Mouse (Mus musculus) heart, postnatal 0 days (tissue): ENCODE results near the gene Pten. TPM values are rescaled to one million over a fixed set of nuclear protein-coding genes. Genes with fewer than 3 reads are reported as not detected.
"Not testable (repeated sequence)": the region's sequence is repeated elsewhere in the genome, so short reads cannot be mapped to it uniquely, and the experiment has no call there.

Experiments
- ATAC-seq: fragments of 200-750 bp; cut with Nextera tagmentation; 2 replicates; pipeline ENCODE4 v1.8.0; 2017; ENCODE audit warnings: low read depth, moderate number of reproducible peaks, moderate library complexity; ENCODE audit not compliant: insufficient read depth
- DNase-seq: peaks from one replicate; pipeline ENCODE4 v3.0.0-alpha.2; 2016; ENCODE audit warnings: low spot score
- H3K27ac ChIP-seq: fragments of 300-500 bp; sonication (generic); 2 replicates; pipeline ENCODE4 v1.5.1; 2014; ENCODE audit warnings: low read depth, mild to moderate bottlenecking
- H3K27me3 ChIP-seq: fragments of 300-500 bp; sonication (generic); 2 replicates; pipeline ENCODE4 v1.6.1; 2014; ENCODE audit warnings: low read length, mixed read lengths; ENCODE audit not compliant: control insufficient read depth, insufficient read depth
- H3K36me3 ChIP-seq: fragments of 300-500 bp; sonication (generic); replicated peaks from 2 replicates; pipeline ENCODE4 v1.6.1; 2014; ENCODE audit warnings: low read length, mixed read lengths; ENCODE audit not compliant: control insufficient read depth, insufficient read depth
- H3K4me1 ChIP-seq: fragments of 300-500 bp; sonication (generic); 2 replicates; pipeline ENCODE4 v1.6.1; 2014; ENCODE audit warnings: antibody characterized with exemption; ENCODE audit not compliant: control insufficient read depth, insufficient read depth
- H3K4me2 ChIP-seq: fragments of 300-500 bp; sonication (generic); 2 replicates; pipeline ENCODE4 v1.6.1; 2014; ENCODE audit warnings: low read depth, mild to moderate bottlenecking, low read length, moderate library complexity
- H3K4me3 ChIP-seq: fragments of 300-500 bp; sonication (generic); 2 replicates; pipeline ENCODE4 v1.5.1; 2014; ENCODE audit warnings: low read depth, low read length
- H3K9ac ChIP-seq: fragments of 300-500 bp; sonication (generic); replicated peaks from 2 replicates; pipeline ENCODE4 v1.6.1; 2014; ENCODE audit warnings: low read depth, low read length, mixed read lengths
- H3K9me3 ChIP-seq: fragments of 300-500 bp; sonication (generic); replicated peaks from 2 replicates; pipeline ENCODE4 v1.6.1; 2016; ENCODE audit warnings: low read length; ENCODE audit not compliant: control insufficient read depth
- CTCF ChIP-seq: IDR thresholded peaks from 2 replicates; pipeline ENCODE4 v1.5.1; 2016; ENCODE audit warnings: antibody characterized with exemption, control low read depth, low read depth
- EP300 ChIP-seq: IDR thresholded peaks from 2 replicates; pipeline ENCODE4 v1.6.1; 2016; ENCODE audit warnings: antibody characterized with exemption, low read depth
- WGBS: fragments of 180-500 bp; shearing (Covaris S2); extraction: QIAGEN DNeasy Blood & Tissue Kit; methylation state at CpG from one replicate; pipeline ENCODE4 v1.1.7; 2014; 5-methylcytosine and 5-hydroxymethylcytosine counted together
- polyA plus RNA-seq: library from polyadenylated mRNA; unstranded; fragments of >200 nt; fragmentation: Nextera tagmentation; extraction: Ambion mirVana; gene quantifications from 2 replicates; pipeline ENCODE4 v1.2.1, GENCODE M21; 2015
- total RNA-seq: library from RNA; depleted of rRNA; stranded (reverse); fragments of >200 nt; gene quantifications from 2 replicates; pipeline ENCODE4 v1.2.3, GENCODE M21; 2014; ENCODE audit warnings: low replicate concordance

Pten gene
- total and polyA plus RNA-seq, 2 experiments from 2014 or later, result 5.0 to 34.0 TPM

GRCm38 (mm10) chr19:32800557-32800956 is 43.3 kb downstream of the Pten start:
- no peak for TF ChIP-seq EP300
- no peak for TF ChIP-seq CTCF
- WGBS, result 84% methylated on average over 2 of the region's 2 CpGs
- H3K9me3 ChIP-seq, result no peaks in the 10 kb centered on the region
- H3K27me3 ChIP-seq, result no peaks in the 10 kb centered on the region
- H3K4me1 ChIP-seq, result no peaks in the 10 kb centered on the region; the same call in 1 of the 2 replicates
- no peak overlapping the region for H3K4me2 ChIP-seq
- ATAC-seq (no peak), DNase-seq (no peak)
- H3K9ac ChIP-seq, result no peak overlapping the region
- H3K36me3 ChIP-seq, result peaks cover 7% of the 10 kb centered on the region; the same call in 1 of the 2 replicates
- no peak overlapping the region for H3K4me3 ChIP-seq
- H3K27ac ChIP-seq, result no peak overlapping the region

GRCm38 (mm10) chr19:32804703-32805102 is 47.4 kb downstream of the Pten start:
- 76% methylated on average over 4 of the region's 4 CpGs for WGBS
- no peak for TF ChIP-seq CTCF
- TF ChIP-seq EP300, result no peak

GRCm38 (mm10) chr19:32807610-32808009 is 50.3 kb downstream of the Pten start:
- Histone ChIP-seq H3K36me3 (0 out of 2 replicates have a peak, but pooled peaks cover 11% of the 10 kb centered on the region), H3K27me3 (no peaks in the 10 kb centered on the region), H3K9ac (no peak overlapping the region), H3K4me1 (no peaks in the 10 kb centered on the region), H3K9me3 (no peaks in the 10 kb centered on the region), H3K4me3 (no peak overlapping the region), H3K4me2 (no peak overlapping the region), H3K27ac (no peak overlapping the region)
- TF ChIP-seq CTCF, result no peak
- TF ChIP-seq EP300, result no peak
- DNase-seq, result no peak
- 94% methylated on average over 2 of the region's 2 CpGs for WGBS
- ATAC-seq, result no peak

More at GRCm38 (mm10) chr19:32804703-32805102, 47.4 kb downstream of the Pten start:
- no peak for DNase-seq
- no peak for ATAC-seq
- H3K4me2 ChIP-seq, result no peak overlapping the region
- no peaks in the 10 kb centered on the region; the same call in 1 of the 2 replicates for H3K4me1 ChIP-seq
- H3K9ac ChIP-seq, result no peak overlapping the region
- no peak overlapping the region for H3K4me3 ChIP-seq
- H3K9me3 ChIP-seq, result no peaks in the 10 kb centered on the region
- H3K27ac ChIP-seq, result no peak overlapping the region
- H3K36me3 ChIP-seq, result peaks cover 7% of the 10 kb centered on the region; the same call in 1 of the 2 replicates
- no peaks in the 10 kb centered on the region for H3K27me3 ChIP-seq

- no peaks in the 10 kb centered on the region for H3K9me3 ChIP-seq
- no peaks in the 10 kb centered on the region for H3K4me1 ChIP-seq
- no peak for DNase-seq
- H3K4me3 ChIP-seq, result no peak overlapping the region
- TF ChIP-seq CTCF (no peak), EP300 (no peak)
- H3K27me3 ChIP-seq, result no peaks in the 10 kb centered on the region
- 86% methylated on average over 6 of the region's 6 CpGs for WGBS
- H3K27ac ChIP-seq, result no peak overlapping the region
- H3K9ac ChIP-seq, result no peak overlapping the region
- no peak for ATAC-seq
- H3K36me3 ChIP-seq, result 0 out of 2 replicates have a peak, but pooled peaks cover 10% of the 10 kb centered on the region
- H3K4me2 ChIP-seq, result no peak overlapping the region
Measured at GRCm38 (mm10) chr19:32808690-32809089, 51.4 kb downstream of the Pten start.

- no peak for DNase-seq
- no peaks in the 10 kb centered on the region for H3K27me3 ChIP-seq
- no peak overlapping the region for H3K4me3 ChIP-seq
- H3K9ac ChIP-seq, result no peak overlapping the region
- no peak overlapping the region for H3K27ac ChIP-seq
- H3K36me3 ChIP-seq, result 0 out of 2 replicates have a peak, but pooled peaks cover 8% of the 10 kb centered on the region
- WGBS, result 92% methylated on average over 3 of the region's 3 CpGs
- TF ChIP-seq CTCF (no peak), EP300 (no peak)
- H3K4me1 ChIP-seq, result no peaks in the 10 kb centered on the region
- H3K9me3 ChIP-seq, result no peaks in the 10 kb centered on the region
- ATAC-seq, result no peak
- no peak overlapping the region for H3K4me2 ChIP-seq
Measured at GRCm38 (mm10) chr19:32809117-32809516, 51.8 kb downstream of the Pten start.

- H3K9me3 ChIP-seq, result no peaks in the 10 kb centered on the region
- no peaks in the 10 kb centered on the region for H3K27me3 ChIP-seq
- H3K27ac ChIP-seq, result no peak overlapping the region
- 84% methylated on average over 4 of the region's 4 CpGs for WGBS
- H3K9ac ChIP-seq, result no peak overlapping the region
- DNase-seq (no peak), ATAC-seq (no peak)
- no peaks in the 10 kb centered on the region for H3K4me1 ChIP-seq
- H3K36me3 ChIP-seq, result peaks cover 35% of the 10 kb centered on the region
- H3K4me3 ChIP-seq, result no peak overlapping the region
- no peak overlapping the region for H3K4me2 ChIP-seq
- TF ChIP-seq EP300 (no peak), CTCF (no peak)
Measured at GRCm38 (mm10) chr19:32818759-32819158, 61.5 kb downstream of the Pten start.

- not testable (repeated sequence) for H3K9ac ChIP-seq, ATAC-seq, H3K9me3 ChIP-seq, H3K4me3 ChIP-seq, DNase-seq, H3K27me3 ChIP-seq, H3K4me1 ChIP-seq, H3K27ac ChIP-seq, H3K4me2 ChIP-seq
- peaks cover 19% of the 10 kb centered on the region for H3K36me3 ChIP-seq
- no CpG with 5 or more reads among the region's 7 CpGs for WGBS
Measured at GRCm38 (mm10) chr19:32822959-32823358, 65.7 kb downstream of the Pten start.
